Mouse (Mus musculus): ENCODE results near the gene Glra4. TPM values are rescaled to one million over a fixed set of nuclear protein-coding genes. Genes with fewer than 3 reads are reported as not detected.

Gene Glra4
- total RNA-seq (2023): not detected in 2 replicates

GRCm38 (mm10) chrX:136780041-136780440 is at the start of gene Glra4:
TSS of gene Glra4 (minus strand) at chrX:136780141.

GRCm38 (mm10) chrX:136822371-136822770 is 42.4 kb upstream of the Glra4 start, which contains the start of gene Plp1:
TSS of gene Plp1 (plus strand) at chrX:136822671.

GRCm38 (mm10) chrX:136743459-136743858 is 36.5 kb downstream of the Glra4 start, which contains the start of gene Morf4l2:
TSS of gene Morf4l2 (minus strand) at chrX:136743690.

Other genes with a start within 250 kb of the Glra4 start
- gene Kir3dl2, start 236.1 kb downstream of the Glra4 start, total RNA-seq (2023): not detected in 2 replicates
- gene Tceal3, start 189.3 kb downstream of the Glra4 start, total RNA-seq (2023): not detected in 2 replicates
- not detected in 2 replicates for gene Tceal1, start 72.2 kb downstream of the Glra4 start, total RNA-seq (2023)
- 84.9 and 125 TPM in 2 replicates for gene Morf4l2, start 36.5 kb downstream of the Glra4 start, total RNA-seq (2023)
- 0.43 and 0.47 TPM in 2 replicates for gene Plp1, start 42.5 kb upstream of the Glra4 start, total RNA-seq (2023)
- not detected in 2 replicates for gene Rab9b, start 88.6 kb upstream of the Glra4 start, total RNA-seq (2023)
- gene H2bfm, start 147.2 kb upstream of the Glra4 start, total RNA-seq (2023): not detected in 2 replicates
- 5.3 and 6.7 TPM in 2 replicates for gene Tmsb15b2, start 195.4 kb upstream of the Glra4 start, total RNA-seq (2023)
- not detected in 2 replicates for gene Tmsb15l, start 196.7 kb upstream of the Glra4 start, total RNA-seq (2023)
- gene Tmsb15b1, start 196.7 kb upstream of the Glra4 start, total RNA-seq (2023): 4.9 TPM in 1 of 2 replicates, not detected in the other
- gene Zcchc18, start 213.0 kb upstream of the Glra4 start, total RNA-seq (2023): not detected in 2 replicates

Measured in neutrophil, adult 65 days (primary cell).